Mouse (Mus musculus): ENCODE data around the gene Cst3.

- no peak for TF ChIP-seq CTCF (conservative IDR thresholded peaks at IDR 0.05; ENCODE audit: low read length)
- TF ChIP-seq NANOG (IDR thresholded peaks at IDR 0.05; ENCODE audit: borderline replicate concordance, low read length): no peak
Measured at GRCm38 (mm10) chr2:148864966-148865365, 10.5 kb downstream of the Cst3 start, which contains the start of gene 9230104L09Rik.

All from E14TG2a.4 (cell line).